Mouse (Mus musculus) embryonic facial prominence, embryonic 12.5 days (tissue): ENCODE measurements at regions not wholly inside any gene's neighbourhood (a gene's known extent, or its start where the extent isn't known, plus 50 kb on each side); places are given as distances from the start of the nearest gene placed in this dataset.

Experiments
- ATAC-seq: fragments of 200-750 bp; cut with Nextera tagmentation; 2 replicates; pipeline ENCODE4 v1.8.0; 2017; ENCODE audit not compliant: insufficient number of reproducible peaks, insufficient read depth, low FRiP score, low TSS enrichment
- H3K27ac ChIP-seq: fragments of 300-500 bp; sonication (generic); 2 replicates; pipeline ENCODE4 v1.5.1; 2016; ENCODE audit warnings: mild to moderate bottlenecking
- H3K27me3 ChIP-seq: fragments of 300-500 bp; sonication (generic); 2 replicates; pipeline ENCODE4 v1.6.1; 2016; ENCODE audit warnings: mild to moderate bottlenecking, moderate library complexity
- H3K36me3 ChIP-seq: fragments of 300-500 bp; sonication (generic); 2 replicates; pipeline ENCODE4 v1.6.1; 2016; ENCODE audit warnings: mild to moderate bottlenecking
- H3K4me1 ChIP-seq: fragments of 300-500 bp; sonication (generic); 2 replicates; pipeline ENCODE4 v1.6.1; 2016
- H3K4me2 ChIP-seq: fragments of 300-500 bp; sonication (generic); replicated peaks from 2 replicates; pipeline ENCODE4 v1.6.1; 2016; ENCODE audit warnings: mild to moderate bottlenecking, moderate library complexity
- H3K4me3 ChIP-seq: fragments of 300-500 bp; sonication (generic); 2 replicates; pipeline ENCODE4 v1.5.1; 2016; ENCODE audit warnings: mild to moderate bottlenecking
- H3K9ac ChIP-seq: fragments of 300-500 bp; sonication (generic); 2 replicates; pipeline ENCODE4 v1.6.1; 2016; ENCODE audit warnings: mild to moderate bottlenecking, moderate library complexity
- H3K9me3 ChIP-seq: fragments of 300-500 bp; sonication (generic); 2 replicates; pipeline ENCODE4 v1.6.1; 2016; ENCODE audit warnings: mild to moderate bottlenecking, moderate library complexity
- WGBS: fragments of 180-500 bp; shearing (Covaris S2); methylation state at CpG from one replicate; pipeline ENCODE4 v1.1.7; 2016; 5-methylcytosine and 5-hydroxymethylcytosine counted together

DNA sequence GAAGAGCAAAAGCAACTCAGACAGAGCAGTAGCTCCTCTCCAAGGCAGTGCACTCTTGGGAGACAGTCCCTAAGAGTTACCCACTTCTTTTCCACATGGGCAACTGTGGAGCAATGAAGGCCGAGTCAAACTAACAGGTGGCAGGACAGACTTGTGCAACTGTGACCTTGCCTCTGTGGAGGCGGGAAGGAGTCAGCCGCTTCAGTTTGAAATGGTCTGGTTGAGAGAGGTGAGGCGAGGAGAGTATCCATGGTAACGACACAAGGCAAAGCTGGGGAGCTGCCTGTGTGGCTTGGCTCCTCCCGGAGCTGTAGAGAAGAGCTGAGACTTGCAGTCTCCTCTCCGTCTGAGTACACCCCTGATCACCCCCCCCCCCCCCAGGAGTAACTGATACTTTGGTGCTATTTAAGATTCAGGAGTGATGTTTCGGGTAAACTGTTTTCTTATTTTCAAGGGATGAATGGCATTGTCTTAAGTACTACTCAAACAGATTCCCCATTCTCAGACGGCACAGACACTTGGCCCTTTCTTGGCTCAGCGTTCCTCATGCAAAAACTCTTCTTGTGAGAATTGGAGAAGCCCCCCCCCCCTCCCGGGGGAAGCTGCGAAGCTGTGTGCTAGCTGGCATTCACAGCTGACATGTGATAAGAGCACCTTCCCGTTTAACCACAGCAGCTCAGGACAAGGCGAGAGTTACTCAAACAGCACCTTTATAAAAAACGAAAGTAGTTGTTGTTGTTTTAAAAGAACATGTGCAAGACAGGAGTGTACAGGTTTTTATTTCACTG lies 54.9 kb upstream of the Chst1 start:
- peak overlapping the region; percentile 9; the same call in 1 of the 2 replicates for H3K4me2 ChIP-seq
- H3K27ac ChIP-seq = no peak overlapping the region
- 15% methylated on average over 15 of the region's 15 CpGs for WGBS

DNA sequence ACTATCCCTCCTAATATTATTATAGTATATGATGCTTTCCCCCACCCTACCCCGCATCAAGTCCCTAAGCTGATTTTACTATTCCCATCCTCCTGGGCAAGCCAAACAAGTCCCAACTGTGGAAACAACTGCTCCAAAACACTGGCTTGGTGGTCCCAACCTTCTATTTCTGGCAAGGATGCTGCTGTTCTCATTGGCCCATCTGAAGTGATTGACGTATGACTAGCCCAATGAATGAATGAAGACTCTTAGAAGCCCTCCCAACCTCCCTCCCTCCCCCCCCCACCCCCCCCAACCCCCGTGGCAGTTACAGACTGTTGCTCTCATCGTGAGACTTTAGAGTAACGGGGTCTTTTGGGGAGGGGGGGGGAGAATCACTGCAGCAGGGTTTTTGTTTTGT lies 58.7 kb upstream of the Chst1 start:
- H3K27me3 ChIP-seq = no peaks in the 10 kb centered on the region
- H3K9ac ChIP-seq = no peak overlapping the region
- H3K4me3 ChIP-seq = no peak overlapping the region
- peaks cover 16% of the 10 kb centered on the region for H3K4me1 ChIP-seq
- H3K4me2 ChIP-seq = no peak overlapping the region
- no peaks in the 10 kb centered on the region for H3K36me3 ChIP-seq
- no peaks in the 10 kb centered on the region for H3K9me3 ChIP-seq
- H3K27ac ChIP-seq = no peak overlapping the region
- 63% methylated on average over 5 of the region's 5 CpGs for WGBS
- ATAC-seq = no peak

More for the DNA sequence above, 54.9 kb upstream of the Chst1 start:
- no peaks in the 10 kb centered on the region for H3K36me3 ChIP-seq
- peaks cover 16% of the 10 kb centered on the region for H3K4me1 ChIP-seq
- ATAC-seq = peak; percentile 81; the same call in 1 of the 2 replicates
- H3K4me3 ChIP-seq = no peak overlapping the region
- H3K9me3 ChIP-seq = no peaks in the 10 kb centered on the region
- H3K9ac ChIP-seq = no peak overlapping the region
- H3K27me3 ChIP-seq = no peaks in the 10 kb centered on the region

GRCm38 (mm10) chr2:92531996-92532395 lies 67.5 kb upstream of the Chst1 start:
- no peak overlapping the region for H3K4me3 ChIP-seq
- H3K36me3 ChIP-seq = no peaks in the 10 kb centered on the region
- 84% methylated on average over 5 of the region's 5 CpGs for WGBS
- no peaks in the 10 kb centered on the region for H3K9me3 ChIP-seq
- H3K27me3 ChIP-seq = no peaks in the 10 kb centered on the region
- peaks cover 5% of the 10 kb centered on the region; the same call in 1 of the 2 replicates for H3K4me1 ChIP-seq
- no peak overlapping the region for H3K27ac ChIP-seq
- ATAC-seq = no peak
- no peak overlapping the region for H3K4me2 ChIP-seq
- H3K9ac ChIP-seq = no peak overlapping the region

DNA sequence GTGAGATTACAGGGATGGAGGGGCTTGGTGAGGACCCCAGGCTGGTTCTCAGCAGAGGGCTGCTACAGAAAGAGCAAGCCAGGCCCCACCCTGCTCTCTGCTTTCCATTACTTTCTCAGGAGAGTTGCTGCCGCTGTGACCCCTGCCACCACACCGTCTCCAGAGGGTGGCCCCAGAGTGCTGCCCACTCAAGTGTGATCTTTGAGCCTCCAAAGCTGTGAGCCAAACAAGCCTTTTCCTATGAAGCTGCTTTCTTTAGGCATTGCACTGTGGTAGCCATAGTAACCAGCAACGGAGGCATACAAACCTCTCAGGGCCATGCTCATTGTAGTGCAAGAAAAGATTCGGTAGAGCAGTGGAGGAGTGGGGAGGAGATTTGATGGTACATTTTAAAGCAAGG lies 68.8 kb upstream of the Chst1 start:
- Histone ChIP-seq H3K4me1 (peaks cover 5% of the 10 kb centered on the region; the same call in 1 of the 2 replicates), H3K4me3 (no peak overlapping the region), H3K4me2 (no peak overlapping the region), H3K36me3 (no peaks in the 10 kb centered on the region), H3K27ac (no peak overlapping the region), H3K9ac (no peak overlapping the region), H3K27me3 (no peaks in the 10 kb centered on the region), H3K9me3 (no peaks in the 10 kb centered on the region)
- no peak for ATAC-seq
- WGBS = 65% methylated on average over 4 of the region's 4 CpGs

DNA sequence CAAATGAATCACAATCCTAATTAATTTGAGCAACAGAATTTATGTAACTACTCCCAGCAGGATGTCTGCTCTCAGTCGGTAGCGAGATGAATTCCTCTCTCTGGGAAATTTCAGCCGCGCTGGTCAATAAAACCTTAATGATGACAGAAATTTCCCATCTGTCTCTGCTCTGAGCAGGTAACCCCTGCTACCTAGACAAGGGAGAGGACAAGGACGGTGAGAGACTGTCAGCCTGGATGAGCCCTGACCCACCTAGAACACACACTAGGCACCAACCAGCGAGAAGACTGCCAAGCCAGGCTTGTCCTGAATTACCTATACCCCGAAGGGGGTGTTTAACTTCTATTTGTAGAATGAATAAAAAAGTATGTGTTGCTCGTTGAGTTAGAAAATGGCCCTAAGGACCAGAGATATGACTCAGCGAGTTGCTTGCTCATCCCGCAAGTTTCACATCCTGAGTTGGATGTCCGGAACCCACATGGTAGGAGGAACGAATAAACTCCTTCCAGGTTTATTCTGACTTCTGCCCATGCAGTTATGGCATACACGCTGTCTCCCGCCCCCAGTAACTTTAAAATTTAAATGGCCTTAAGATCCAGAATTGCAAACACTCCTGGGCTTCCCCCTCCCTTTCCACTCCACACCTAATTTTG lies 69.5 kb upstream of the Slc35c1 start:
- WGBS = 47% methylated on average over 14 of the region's 14 CpGs
- no peak for ATAC-seq
- Histone ChIP-seq H3K4me2 (peak overlapping the region; percentile 64), H3K27me3 (no peaks in the 10 kb centered on the region), H3K36me3 (no peaks in the 10 kb centered on the region), H3K9me3 (no peaks in the 10 kb centered on the region), H3K4me3 (peak overlapping the region; percentile 41), H3K9ac (peak overlapping the region; percentile 17; the same call in 1 of the 2 replicates), H3K4me1 (peaks cover 5% of the 10 kb centered on the region; the same call in 1 of the 2 replicates), H3K27ac (no peak overlapping the region)

GRCm38 (mm10) chr2:92529071-92529641 lies 68.8 kb upstream of the Slc35c1 start:
- H3K36me3 ChIP-seq = no peaks in the 10 kb centered on the region
- 5% methylated on average over 24 of the region's 24 CpGs for WGBS

DNA sequence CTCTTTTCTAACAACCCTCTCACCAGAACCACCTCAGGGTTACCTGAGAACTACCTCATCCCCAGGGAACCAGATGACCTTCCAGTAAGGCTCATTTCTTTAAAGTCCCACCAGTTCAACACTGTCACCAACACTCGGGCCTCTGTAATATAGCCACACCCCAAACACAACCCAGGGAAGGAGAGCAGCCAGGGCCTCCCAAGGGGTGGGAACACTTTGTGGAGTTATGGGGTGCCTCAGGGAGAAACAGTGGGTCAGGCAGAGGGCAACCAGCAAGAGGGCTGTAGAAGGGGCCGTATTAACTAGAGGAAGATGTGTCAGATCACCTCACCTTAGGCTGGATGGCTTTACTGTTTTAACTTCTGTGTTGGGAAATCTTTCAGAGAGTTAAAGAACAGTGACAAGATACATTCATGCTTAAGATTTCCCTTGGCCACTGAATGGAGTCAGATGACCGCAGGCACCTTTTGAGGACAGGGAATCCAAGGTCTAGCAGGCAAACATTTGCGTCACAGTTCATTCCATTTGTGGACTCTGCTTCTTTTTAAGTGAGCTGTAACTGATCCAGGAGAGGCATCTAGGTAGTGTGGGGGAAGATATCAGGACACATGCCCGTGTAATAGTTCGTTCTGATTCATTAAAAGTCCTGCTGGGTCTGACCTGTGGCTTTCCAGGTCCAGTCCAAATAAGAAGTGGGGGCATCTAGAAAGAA lies 67.9 kb upstream of the Slc35c1 start:
- Histone ChIP-seq H3K9me3 (no peaks in the 10 kb centered on the region), H3K36me3 (no peaks in the 10 kb centered on the region), H3K9ac (no peak overlapping the region), H3K4me3 (peak overlapping the region; percentile 41), H3K27me3 (no peaks in the 10 kb centered on the region), H3K4me2 (peak overlapping the region; percentile 64; the same call in 1 of the 2 replicates), H3K4me1 (peaks cover 5% of the 10 kb centered on the region; the same call in 1 of the 2 replicates), H3K27ac (no peak overlapping the region)
- no peak for ATAC-seq
- 76% methylated on average over 6 of the region's 6 CpGs for WGBS

More at GRCm38 (mm10) chr2:92529071-92529641, 68.8 kb upstream of the Slc35c1 start:
- peak; percentile 97 for ATAC-seq
- peaks cover 5% of the 10 kb centered on the region; the same call in 1 of the 2 replicates for H3K4me1 ChIP-seq
- H3K9ac ChIP-seq = peak overlapping the region; percentile 21; the same call in 1 of the 2 replicates
- peak overlapping the region; percentile 64 for H3K4me2 ChIP-seq
- H3K27ac ChIP-seq = no peak overlapping the region
- no peaks in the 10 kb centered on the region for H3K27me3 ChIP-seq
- H3K9me3 ChIP-seq = no peaks in the 10 kb centered on the region
- H3K4me3 ChIP-seq = peak overlapping the region; percentile 41

- no peak overlapping the region for H3K27ac ChIP-seq
- no peak overlapping the region for H3K4me3 ChIP-seq
- no peaks in the 10 kb centered on the region for H3K36me3 ChIP-seq
- no peak for ATAC-seq
- H3K4me2 ChIP-seq = no peak overlapping the region
- H3K9me3 ChIP-seq = no peaks in the 10 kb centered on the region
- peaks cover 5% of the 10 kb centered on the region; the same call in 1 of the 2 replicates for H3K4me1 ChIP-seq
- 69% methylated on average over 5 of the region's 5 CpGs for WGBS
- H3K9ac ChIP-seq = no peak overlapping the region
- no peaks in the 10 kb centered on the region for H3K27me3 ChIP-seq
Observed at GRCm38 (mm10) chr2:92526676-92527395, 66.5 kb upstream of the Slc35c1 start.

- no peak overlapping the region for H3K4me3 ChIP-seq
- no peaks in the 10 kb centered on the region for H3K27me3 ChIP-seq
- H3K9ac ChIP-seq = no peak overlapping the region
- H3K27ac ChIP-seq = no peak overlapping the region
- no peak overlapping the region for H3K4me2 ChIP-seq
- no peaks in the 10 kb centered on the region for H3K36me3 ChIP-seq
- H3K4me1 ChIP-seq = peaks cover 5% of the 10 kb centered on the region; the same call in 1 of the 2 replicates
- WGBS = 80% methylated on average over 7 of the region's 7 CpGs
- no peak for ATAC-seq
- H3K9me3 ChIP-seq = no peaks in the 10 kb centered on the region
Observed at GRCm38 (mm10) chr2:92525628-92526027, 65.3 kb upstream of the Slc35c1 start.

- H3K9me3 ChIP-seq = no peaks in the 10 kb centered on the region
- H3K4me2 ChIP-seq = no peak overlapping the region
- H3K4me3 ChIP-seq = no peak overlapping the region
- no peak overlapping the region for H3K9ac ChIP-seq
- peaks cover 5% of the 10 kb centered on the region; the same call in 1 of the 2 replicates for H3K4me1 ChIP-seq
- ATAC-seq = no peak
- no peak overlapping the region for H3K27ac ChIP-seq
- no peaks in the 10 kb centered on the region for H3K27me3 ChIP-seq
- WGBS = 84% methylated on average over 10 of the region's 10 CpGs
- no peaks in the 10 kb centered on the region for H3K36me3 ChIP-seq
Observed at GRCm38 (mm10) chr2:92525062-92525623, 64.8 kb upstream of the Slc35c1 start.
